Mouse (Mus musculus): ENCODE data around the gene Gm17349. TPM values are rescaled to one million over a fixed set of nuclear protein-coding genes. Genes with fewer than 3 reads are reported as not detected.

The Gm17349 gene
- polyA plus RNA-seq, 1 experiment from 2014 or later = not detected

- no peak overlapping the region for H3K27ac ChIP-seq (ENCODE audit: low read length)
- WGBS = 90% methylated on average over 5 of the region's 5 CpGs
- H3K36me3 ChIP-seq (ENCODE audit: control insufficient read depth, insufficient read depth, low read length) = no peaks in the 10 kb centered on the region
- H3K4me1 ChIP-seq (ENCODE audit: control insufficient read depth, insufficient read depth, low read length) = no peaks in the 10 kb centered on the region
- no peak for ATAC-seq (ENCODE audit: insufficient number of reproducible peaks, insufficient read depth, low FRiP score, low read depth)
- no peak overlapping the region for H3K4me2 ChIP-seq (replicated peaks; ENCODE audit: low read depth, low read length)
- no peak overlapping the region for H3K9ac ChIP-seq (replicated peaks; ENCODE audit: low read depth, low read length)
- no peak overlapping the region for H3K4me3 ChIP-seq (ENCODE audit: low read depth, low read length)
- H3K9me3 ChIP-seq (ENCODE audit: control insufficient read depth, low read depth, low read length) = no peaks in the 10 kb centered on the region
- no peaks in the 10 kb centered on the region for H3K27me3 ChIP-seq (ENCODE audit: control insufficient read depth, insufficient read depth, low read length)
Measured at GRCm38 (mm10) chr15:99684156-99684555, 21.1 kb downstream of the Gm17349 start.

- H3K36me3 ChIP-seq (ENCODE audit: control insufficient read depth, insufficient read depth, low read length) = no peaks in the 10 kb centered on the region
- no peak overlapping the region for H3K4me3 ChIP-seq (ENCODE audit: low read depth, low read length)
- no peak for ATAC-seq (ENCODE audit: insufficient number of reproducible peaks, insufficient read depth, low FRiP score, low read depth)
- H3K4me1 ChIP-seq (ENCODE audit: control insufficient read depth, insufficient read depth, low read length) = 0 out of 2 replicates have a peak, but pooled peaks cover 4% of the 10 kb centered on the region
- no peak overlapping the region for H3K9ac ChIP-seq (replicated peaks; ENCODE audit: low read depth, low read length)
- no peak overlapping the region for H3K4me2 ChIP-seq (replicated peaks; ENCODE audit: low read depth, low read length)
- no peak overlapping the region for H3K27ac ChIP-seq (ENCODE audit: low read length)
- 91% methylated on average over 7 of the region's 7 CpGs for WGBS
- H3K9me3 ChIP-seq (ENCODE audit: control insufficient read depth, low read depth, low read length) = no peaks in the 10 kb centered on the region
- no peaks in the 10 kb centered on the region for H3K27me3 ChIP-seq (ENCODE audit: control insufficient read depth, insufficient read depth, low read length)
Measured at GRCm38 (mm10) chr15:99682880-99683279, 22.4 kb downstream of the Gm17349 start.

GRCm38 (mm10) chr15:99679008-99679407 lies 26.3 kb downstream of the Gm17349 start:
- Histone ChIP-seq H3K36me3 (ENCODE audit: control insufficient read depth, insufficient read depth, low read length) (no peaks in the 10 kb centered on the region), H3K4me2 (replicated peaks; ENCODE audit: low read depth, low read length) (no peak overlapping the region), H3K9ac (replicated peaks; ENCODE audit: low read depth, low read length) (no peak overlapping the region), H3K4me1 (ENCODE audit: control insufficient read depth, insufficient read depth, low read length) (0 out of 2 replicates have a peak, but pooled peaks cover 4% of the 10 kb centered on the region), H3K27me3 (ENCODE audit: control insufficient read depth, insufficient read depth, low read length) (0 out of 2 replicates have a peak, but pooled peaks cover 3% of the 10 kb centered on the region), H3K27ac (ENCODE audit: low read length) (no peak overlapping the region), H3K4me3 (ENCODE audit: low read depth, low read length) (no peak overlapping the region), H3K9me3 (ENCODE audit: control insufficient read depth, low read depth, low read length) (no peaks in the 10 kb centered on the region)
- WGBS = 54% methylated on average over 7 of the region's 7 CpGs
- no peak for ATAC-seq (ENCODE audit: insufficient number of reproducible peaks, insufficient read depth, low FRiP score, low read depth)

- H3K4me2 ChIP-seq (replicated peaks; ENCODE audit: low read depth, low read length) = no peak overlapping the region
- no peaks in the 10 kb centered on the region for H3K9me3 ChIP-seq (ENCODE audit: control insufficient read depth, low read depth, low read length)
- 0 out of 2 replicates have a peak, but pooled peaks cover 4% of the 10 kb centered on the region for H3K4me1 ChIP-seq (ENCODE audit: control insufficient read depth, insufficient read depth, low read length)
- no peak overlapping the region for H3K9ac ChIP-seq (replicated peaks; ENCODE audit: low read depth, low read length)
- H3K27me3 ChIP-seq (ENCODE audit: control insufficient read depth, insufficient read depth, low read length) = 0 out of 2 replicates have a peak, but pooled peaks cover 3% of the 10 kb centered on the region
- no peak overlapping the region for H3K27ac ChIP-seq (ENCODE audit: low read length)
- no peaks in the 10 kb centered on the region for H3K36me3 ChIP-seq (ENCODE audit: control insufficient read depth, insufficient read depth, low read length)
- WGBS = 15% methylated on average over 13 of the region's 13 CpGs
- H3K4me3 ChIP-seq (ENCODE audit: low read depth, low read length) = no peak overlapping the region
- peak; percentile 54; the same call in 1 of the 2 replicates for ATAC-seq (ENCODE audit: insufficient number of reproducible peaks, insufficient read depth, low FRiP score, low read depth)
Measured at GRCm38 (mm10) chr15:99678063-99678800, 27.1 kb downstream of the Gm17349 start.

- H3K9me3 ChIP-seq (ENCODE audit: control insufficient read depth, low read depth, low read length) = no peaks in the 10 kb centered on the region
- 0 out of 2 replicates have a peak, but pooled peaks cover 9% of the 10 kb centered on the region for H3K27me3 ChIP-seq (ENCODE audit: control insufficient read depth, insufficient read depth, low read length)
- no peak overlapping the region for H3K9ac ChIP-seq (replicated peaks; ENCODE audit: low read depth, low read length)
- no peak overlapping the region for H3K4me2 ChIP-seq (replicated peaks; ENCODE audit: low read depth, low read length)
- WGBS = 36% methylated on average over 8 of the region's 8 CpGs
- ATAC-seq (ENCODE audit: insufficient number of reproducible peaks, insufficient read depth, low FRiP score, low read depth) = no peak
- no peaks in the 10 kb centered on the region for H3K36me3 ChIP-seq (ENCODE audit: control insufficient read depth, insufficient read depth, low read length)
- 0 out of 2 replicates have a peak, but pooled peaks cover 4% of the 10 kb centered on the region for H3K4me1 ChIP-seq (ENCODE audit: control insufficient read depth, insufficient read depth, low read length)
- H3K27ac ChIP-seq (ENCODE audit: low read length) = no peak overlapping the region
- H3K4me3 ChIP-seq (ENCODE audit: low read depth, low read length) = no peak overlapping the region
Measured at GRCm38 (mm10) chr15:99677089-99677488, 28.2 kb downstream of the Gm17349 start.

DNA sequence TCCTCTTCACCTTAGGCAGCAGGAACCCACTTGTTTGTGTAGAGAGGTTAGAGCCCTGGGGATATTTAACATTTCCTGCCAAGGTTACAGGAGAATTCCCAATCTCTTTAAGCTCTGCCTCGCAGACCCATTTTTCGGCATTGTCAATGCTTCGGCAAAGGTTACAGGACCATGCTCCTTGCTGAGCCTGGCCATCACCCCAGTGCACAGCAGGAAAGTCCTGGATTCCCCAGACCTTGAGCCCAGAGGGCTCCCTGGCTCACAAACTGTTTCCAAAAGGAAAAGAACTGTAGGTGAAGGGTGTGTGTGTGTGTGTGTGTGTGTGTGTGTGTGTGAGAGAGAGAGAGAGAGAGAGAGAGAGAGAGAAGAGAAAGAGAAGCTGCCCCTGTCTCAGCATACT lies 30.4 kb downstream of the Gm17349 start:
- H3K4me2 ChIP-seq (replicated peaks; ENCODE audit: low read depth, low read length) = no peak overlapping the region
- no peak overlapping the region for H3K9ac ChIP-seq (replicated peaks; ENCODE audit: low read depth, low read length)
- H3K9me3 ChIP-seq (ENCODE audit: control insufficient read depth, low read depth, low read length) = no peaks in the 10 kb centered on the region
- ATAC-seq (ENCODE audit: insufficient number of reproducible peaks, insufficient read depth, low FRiP score, low read depth) = no peak
- peaks cover 22% of the 10 kb centered on the region for H3K27me3 ChIP-seq (ENCODE audit: control insufficient read depth, insufficient read depth, low read length)
- H3K4me3 ChIP-seq (ENCODE audit: low read depth, low read length) = no peak overlapping the region
- H3K36me3 ChIP-seq (ENCODE audit: control insufficient read depth, insufficient read depth, low read length) = no peaks in the 10 kb centered on the region
- H3K4me1 ChIP-seq (ENCODE audit: control insufficient read depth, insufficient read depth, low read length) = 0 out of 2 replicates have a peak, but pooled peaks cover 4% of the 10 kb centered on the region
- 81% methylated on average over 3 of the region's 3 CpGs for WGBS
- no peak overlapping the region for H3K27ac ChIP-seq (ENCODE audit: low read length)

GRCm38 (mm10) chr15:99671783-99672182 lies 33.5 kb downstream of the Gm17349 start:
- WGBS = 65% methylated on average over 14 of the region's 14 CpGs
- Histone ChIP-seq H3K9me3 (ENCODE audit: control insufficient read depth, low read depth, low read length) (no peaks in the 10 kb centered on the region), H3K4me1 (ENCODE audit: control insufficient read depth, insufficient read depth, low read length) (no peaks in the 10 kb centered on the region), H3K27ac (ENCODE audit: low read length) (no peak overlapping the region), H3K4me2 (replicated peaks; ENCODE audit: low read depth, low read length) (no peak overlapping the region), H3K4me3 (ENCODE audit: low read depth, low read length) (no peak overlapping the region), H3K36me3 (ENCODE audit: control insufficient read depth, insufficient read depth, low read length) (no peaks in the 10 kb centered on the region), H3K27me3 (ENCODE audit: control insufficient read depth, insufficient read depth, low read length) (peaks cover 26% of the 10 kb centered on the region), H3K9ac (replicated peaks; ENCODE audit: low read depth, low read length) (no peak overlapping the region)
- ATAC-seq (ENCODE audit: insufficient number of reproducible peaks, insufficient read depth, low FRiP score, low read depth) = no peak

GRCm38 (mm10) chr15:99670964-99671670 lies 34.2 kb downstream of the Gm17349 start:
- no peak for ATAC-seq (ENCODE audit: insufficient number of reproducible peaks, insufficient read depth, low FRiP score, low read depth)
- no peak overlapping the region for H3K27ac ChIP-seq (ENCODE audit: low read length)
- H3K9ac ChIP-seq (replicated peaks; ENCODE audit: low read depth, low read length) = no peak overlapping the region; the same call in 1 of the 2 replicates
- no peaks in the 10 kb centered on the region for H3K9me3 ChIP-seq (ENCODE audit: control insufficient read depth, low read depth, low read length)
- WGBS = 10% methylated on average over 10 of the region's 17 CpGs
- H3K4me1 ChIP-seq (ENCODE audit: control insufficient read depth, insufficient read depth, low read length) = no peaks in the 10 kb centered on the region
- no peaks in the 10 kb centered on the region for H3K36me3 ChIP-seq (ENCODE audit: control insufficient read depth, insufficient read depth, low read length)
- H3K4me2 ChIP-seq (replicated peaks; ENCODE audit: low read depth, low read length) = peak overlapping the region; percentile 95
- peaks cover 29% of the 10 kb centered on the region for H3K27me3 ChIP-seq (ENCODE audit: control insufficient read depth, insufficient read depth, low read length)
- peak overlapping the region; percentile 49 for H3K4me3 ChIP-seq (ENCODE audit: low read depth, low read length)
